Mouse (Mus musculus): ENCODE data around the gene Fn1. TPM values are rescaled to one million over a fixed set of nuclear protein-coding genes. Genes with fewer than 3 reads are reported as not detected.

Gene Fn1
- polyA plus RNA-seq, 1 experiment from 2014 or later = 233 TPM

- Histone ChIP-seq H3K4me3 (peak within 1 kb of the TSS; percentile 70), H3K27me3 (no peaks in the 10 kb centered on the region), H3K36me3 (peaks cover 24% of the 10 kb centered on the region), H3K4me2 (replicated peaks) (peak within 1 kb of the TSS; percentile 89), H3K9me3 (peaks cover 6% of the 10 kb centered on the region; the same call in 1 of the 2 replicates), H3K4me1 (peaks cover 9% of the 10 kb centered on the region), H3K27ac (peak within 1 kb of the TSS; percentile 79), H3K9ac (peak within 1 kb of the TSS; percentile 84)
- ATAC-seq (ENCODE audit: insufficient number of reproducible peaks, insufficient read depth, low FRiP score, low TSS enrichment) = peak; percentile 96
- under 1% methylated on average over 53 of the region's 55 CpGs for WGBS
Observed at GRCm38 (mm10) chr1:71556688-71557612, 96.0 kb downstream of the Fn1 start, which contains the start of gene Atic. Atic (plus strand) TSS chr1:71557150.

GRCm38 (mm10) chr1:71550626-71551195 is 102.3 kb downstream of the Fn1 start:
- Histone ChIP-seq H3K27me3 (no peaks in the 10 kb centered on the region), H3K9ac (no peak overlapping the region), H3K4me2 (replicated peaks) (no peak overlapping the region), H3K27ac (no peak overlapping the region), H3K4me3 (no peak overlapping the region), H3K4me1 (no peaks in the 10 kb centered on the region), H3K36me3 (no peaks in the 10 kb centered on the region), H3K9me3 (no peaks in the 10 kb centered on the region)
- ATAC-seq (ENCODE audit: insufficient number of reproducible peaks, insufficient read depth, low FRiP score, low TSS enrichment) = no peak
- 81% methylated on average over 10 of the region's 10 CpGs for WGBS

GRCm38 (mm10) chr1:71540437-71540836 is 112.6 kb downstream of the Fn1 start:
- Histone ChIP-seq H3K27ac (no peak overlapping the region), H3K9ac (no peak overlapping the region), H3K9me3 (no peaks in the 10 kb centered on the region), H3K36me3 (no peaks in the 10 kb centered on the region), H3K4me1 (no peaks in the 10 kb centered on the region), H3K27me3 (no peaks in the 10 kb centered on the region), H3K4me2 (replicated peaks) (no peak overlapping the region), H3K4me3 (no peak overlapping the region)
- 90% methylated on average over 3 of the region's 3 CpGs for WGBS
- ATAC-seq (ENCODE audit: insufficient number of reproducible peaks, insufficient read depth, low FRiP score, low TSS enrichment) = no peak

GRCm38 (mm10) chr1:71539641-71540040 is 113.4 kb downstream of the Fn1 start:
- Histone ChIP-seq H3K27ac (no peak overlapping the region), H3K9me3 (no peaks in the 10 kb centered on the region), H3K4me3 (no peak overlapping the region), H3K27me3 (no peaks in the 10 kb centered on the region), H3K4me2 (replicated peaks) (no peak overlapping the region), H3K4me1 (no peaks in the 10 kb centered on the region), H3K36me3 (no peaks in the 10 kb centered on the region), H3K9ac (no peak overlapping the region)
- ATAC-seq (ENCODE audit: insufficient number of reproducible peaks, insufficient read depth, low FRiP score, low TSS enrichment) = no peak
- WGBS = 77% methylated on average over 4 of the region's 4 CpGs

Other genes starting within 250 kb of the Fn1 start
- gene Abca12, start 238.3 kb downstream of the Fn1 start, polyA plus RNA-seq (2016; fragmentation: Nextera tagmentation; extraction: Ambion mirVana) = 0.04 TPM in 2 replicates
- gene Atic, start 96.0 kb downstream of the Fn1 start, polyA plus RNA-seq (2016; fragmentation: Nextera tagmentation; extraction: Ambion mirVana) = 57.8 and 65.3 TPM in 2 replicates